Mouse (Mus musculus): ENCODE results near the gene Ercc4. TPM values are rescaled to one million over a fixed set of nuclear protein-coding genes. Genes with fewer than 3 reads are reported as not detected.

The Ercc4 gene
- total and polyA plus RNA-seq, 2 experiments: 5.4 to 5.6 TPM

- H3K79me2 ChIP-seq (ENCODE audit: control insufficient read depth, insufficient read depth, low read length): no peaks in the 10 kb centered on the region
- 90% methylated on average over 5 of the region's 5 CpGs for WGBS
- TF ChIP-seq POLR2A (IDR thresholded peaks at IDR 0.05; ENCODE audit: extremely low read depth, insufficient read depth, low read length) (no peak), CTCF (IDR thresholded peaks at IDR 0.05; ENCODE audit: low read depth, low read length) (no peak)
- H3K4me3 ChIP-seq (ENCODE audit: insufficient read depth, low read depth, low read length): no peak overlapping the region
- no peak overlapping the region for H3K9ac ChIP-seq (ENCODE audit: low read depth, low read length)
- no peaks in the 10 kb centered on the region for H3K27me3 ChIP-seq (ENCODE audit: control insufficient read depth, insufficient read depth, low read length)
- no peak for DNase-seq (ENCODE audit: extremely low read depth, low read depth, low spot score)
- H3K27ac ChIP-seq (replicated peaks; ENCODE audit: insufficient read depth, low read depth, low read length): no peak overlapping the region
- no peaks in the 10 kb centered on the region for H3K36me3 ChIP-seq (ENCODE audit: control insufficient read depth, insufficient read depth, low read length)
- H3K4me1 ChIP-seq (ENCODE audit: control insufficient read depth, insufficient read depth, low read length): no peaks in the 10 kb centered on the region
These were observed 73.0 kb downstream of the Ercc4 start for GRCm38 (mm10) chr16:13182526-13182925.

GRCm38 (mm10) chr16:13183182-13183742 lies 73.8 kb downstream of the Ercc4 start:
- Histone ChIP-seq H3K79me2 (ENCODE audit: control insufficient read depth, insufficient read depth, low read length) (no peaks in the 10 kb centered on the region), H3K36me3 (ENCODE audit: control insufficient read depth, insufficient read depth, low read length) (no peaks in the 10 kb centered on the region), H3K27ac (replicated peaks; ENCODE audit: insufficient read depth, low read depth, low read length) (no peak overlapping the region), H3K4me1 (ENCODE audit: control insufficient read depth, insufficient read depth, low read length) (no peaks in the 10 kb centered on the region), H3K27me3 (ENCODE audit: control insufficient read depth, insufficient read depth, low read length) (no peaks in the 10 kb centered on the region), H3K9ac (ENCODE audit: low read depth, low read length) (no peak overlapping the region), H3K4me3 (ENCODE audit: insufficient read depth, low read depth, low read length) (no peak overlapping the region)
- WGBS: 87% methylated on average over 4 of the region's 4 CpGs
- DNase-seq (ENCODE audit: extremely low read depth, low read depth, low spot score): no peak
- TF ChIP-seq CTCF (IDR thresholded peaks at IDR 0.05; ENCODE audit: low read depth, low read length) (no peak), POLR2A (IDR thresholded peaks at IDR 0.05; ENCODE audit: extremely low read depth, insufficient read depth, low read length) (no peak)

GRCm38 (mm10) chr16:13184381-13184780 lies 74.9 kb downstream of the Ercc4 start:
- Histone ChIP-seq H3K4me3 (ENCODE audit: insufficient read depth, low read depth, low read length) (no peak overlapping the region), H3K79me2 (ENCODE audit: control insufficient read depth, insufficient read depth, low read length) (no peaks in the 10 kb centered on the region), H3K4me1 (ENCODE audit: control insufficient read depth, insufficient read depth, low read length) (peaks cover 3% of the 10 kb centered on the region), H3K27me3 (ENCODE audit: control insufficient read depth, insufficient read depth, low read length) (no peaks in the 10 kb centered on the region), H3K36me3 (ENCODE audit: control insufficient read depth, insufficient read depth, low read length) (no peaks in the 10 kb centered on the region), H3K9ac (ENCODE audit: low read depth, low read length) (no peak overlapping the region), H3K27ac (replicated peaks; ENCODE audit: insufficient read depth, low read depth, low read length) (no peak overlapping the region)
- no peak for DNase-seq (ENCODE audit: extremely low read depth, low read depth, low spot score)
- 96% methylated on average over 3 of the region's 3 CpGs for WGBS
- peak; percentile 11; the same call in 1 of the 2 replicates for TF ChIP-seq CTCF (IDR thresholded peaks at IDR 0.05; ENCODE audit: low read depth, low read length)
- TF ChIP-seq POLR2A (IDR thresholded peaks at IDR 0.05; ENCODE audit: extremely low read depth, insufficient read depth, low read length): no peak

- H3K4me3 ChIP-seq (ENCODE audit: insufficient read depth, low read depth, low read length): no peak overlapping the region
- no peaks in the 10 kb centered on the region for H3K79me2 ChIP-seq (ENCODE audit: control insufficient read depth, insufficient read depth, low read length)
- no peaks in the 10 kb centered on the region for H3K36me3 ChIP-seq (ENCODE audit: control insufficient read depth, insufficient read depth, low read length)
- H3K9ac ChIP-seq (ENCODE audit: low read depth, low read length): peak overlapping the region; percentile 50
- DNase-seq (ENCODE audit: extremely low read depth, low read depth, low spot score): peak; percentile 87
- peak overlapping the region; percentile 74 for H3K27ac ChIP-seq (replicated peaks; ENCODE audit: insufficient read depth, low read depth, low read length)
- 9% methylated on average over 12 of the region's 12 CpGs for WGBS
- TF ChIP-seq CTCF (IDR thresholded peaks at IDR 0.05; ENCODE audit: low read depth, low read length): no peak
- no peak for TF ChIP-seq POLR2A (IDR thresholded peaks at IDR 0.05; ENCODE audit: extremely low read depth, insufficient read depth, low read length)
- H3K27me3 ChIP-seq (ENCODE audit: control insufficient read depth, insufficient read depth, low read length): no peaks in the 10 kb centered on the region
- H3K4me1 ChIP-seq (ENCODE audit: control insufficient read depth, insufficient read depth, low read length): peaks cover 21% of the 10 kb centered on the region
These were observed 80.1 kb downstream of the Ercc4 start for GRCm38 (mm10) chr16:13189430-13190107.

GRCm38 (mm10) chr16:13190471-13190870 lies 81.0 kb downstream of the Ercc4 start:
- H3K4me1 ChIP-seq (ENCODE audit: control insufficient read depth, insufficient read depth, low read length): peaks cover 21% of the 10 kb centered on the region
- peak overlapping the region; percentile 47 for H3K9ac ChIP-seq (ENCODE audit: low read depth, low read length)
- peak overlapping the region; percentile 91 for H3K27ac ChIP-seq (replicated peaks; ENCODE audit: insufficient read depth, low read depth, low read length)
- DNase-seq (ENCODE audit: extremely low read depth, low read depth, low spot score): peak; percentile 100
- no peaks in the 10 kb centered on the region for H3K79me2 ChIP-seq (ENCODE audit: control insufficient read depth, insufficient read depth, low read length)
- 16% methylated on average over 5 of the region's 5 CpGs for WGBS
- H3K4me3 ChIP-seq (ENCODE audit: insufficient read depth, low read depth, low read length): no peak overlapping the region
- H3K27me3 ChIP-seq (ENCODE audit: control insufficient read depth, insufficient read depth, low read length): no peaks in the 10 kb centered on the region
- no peaks in the 10 kb centered on the region for H3K36me3 ChIP-seq (ENCODE audit: control insufficient read depth, insufficient read depth, low read length)
- no peak for TF ChIP-seq POLR2A (IDR thresholded peaks at IDR 0.05; ENCODE audit: extremely low read depth, insufficient read depth, low read length)

GRCm38 (mm10) chr16:13191166-13191565 lies 81.7 kb downstream of the Ercc4 start:
- no peaks in the 10 kb centered on the region for H3K27me3 ChIP-seq (ENCODE audit: control insufficient read depth, insufficient read depth, low read length)
- H3K4me1 ChIP-seq (ENCODE audit: control insufficient read depth, insufficient read depth, low read length): peaks cover 21% of the 10 kb centered on the region
- no peak overlapping the region for H3K4me3 ChIP-seq (ENCODE audit: insufficient read depth, low read depth, low read length)
- H3K79me2 ChIP-seq (ENCODE audit: control insufficient read depth, insufficient read depth, low read length): no peaks in the 10 kb centered on the region
- H3K9ac ChIP-seq (ENCODE audit: low read depth, low read length): no peak overlapping the region
- WGBS: 25% methylated on average over 4 of the region's 4 CpGs
- peak; percentile 37 for DNase-seq (ENCODE audit: extremely low read depth, low read depth, low spot score)
- no peak for TF ChIP-seq POLR2A (IDR thresholded peaks at IDR 0.05; ENCODE audit: extremely low read depth, insufficient read depth, low read length)
- no peak for TF ChIP-seq CTCF (IDR thresholded peaks at IDR 0.05; ENCODE audit: low read depth, low read length)
- no peaks in the 10 kb centered on the region for H3K36me3 ChIP-seq (ENCODE audit: control insufficient read depth, insufficient read depth, low read length)
- peak overlapping the region; percentile 91 for H3K27ac ChIP-seq (replicated peaks; ENCODE audit: insufficient read depth, low read depth, low read length)

Measured in liver, adult 2 months (tissue).